Mouse (Mus musculus) left cerebral cortex, postnatal 4 days (tissue): ENCODE measurements around the gene Snx1. TPM values are rescaled to one million over a fixed set of nuclear protein-coding genes. Genes with fewer than 3 reads are reported as not detected.

Source experiments
- DNase-seq: peaks from one replicate; pipeline ENCODE4 v3.0.0-alpha.2; 2022
- intact Hi-C: fragments of 180-260 bp; cut with DNase I; formaldehyde crosslinking; loops from one replicate; pipeline ENCODE4 v1.15.1; 2025
- total RNA-seq, 2 experiments: library from RNA; stranded (reverse); gene quantifications; 2 replicates each; pipeline ENCODE4 v1.2.3; 2021

Gene Snx1
- total RNA-seq, 2 experiments from 2014 or later, result 48.9 to 50.0 TPM

GRCm38 (mm10) chr9:66091327-66092231 lies 34.8 kb downstream of the Snx1 start:
- intact Hi-C loops, result no loop called here
- no peak for DNase-seq

DNA sequence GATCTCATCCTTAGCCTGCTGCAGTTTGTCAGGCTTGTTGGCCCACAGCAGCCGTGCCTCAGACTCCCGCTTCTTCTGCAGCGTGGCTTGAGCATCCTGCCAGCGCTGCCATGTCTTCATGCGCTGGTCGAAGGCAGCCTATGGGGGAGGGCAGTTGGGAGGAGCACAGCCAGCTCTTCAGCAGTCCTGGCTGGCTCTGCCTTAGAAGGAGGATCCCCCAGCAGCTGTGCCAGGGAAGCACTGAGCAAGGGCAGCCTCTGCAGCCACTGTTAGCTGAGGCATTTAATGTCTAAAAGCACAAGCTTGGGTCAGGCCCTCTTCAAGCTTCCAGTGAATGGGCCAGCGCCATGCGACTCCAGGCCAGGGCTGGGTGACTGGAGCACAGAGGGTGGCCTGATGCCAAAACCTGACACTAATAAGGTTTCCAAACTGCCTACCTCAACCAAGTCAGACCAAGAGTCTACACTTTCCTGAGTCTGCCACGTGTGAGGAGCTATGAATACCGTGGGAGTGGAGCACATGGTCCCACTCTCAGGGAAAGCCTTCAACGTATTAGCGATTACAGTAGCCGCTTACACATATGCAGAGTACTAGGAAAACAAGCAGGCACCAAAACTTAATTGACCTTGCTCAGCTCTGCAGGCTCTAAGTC lies 35.7 kb downstream of the Snx1 start:
- peak; percentile 8 for DNase-seq
- intact Hi-C loops, result no loop called here

DNA sequence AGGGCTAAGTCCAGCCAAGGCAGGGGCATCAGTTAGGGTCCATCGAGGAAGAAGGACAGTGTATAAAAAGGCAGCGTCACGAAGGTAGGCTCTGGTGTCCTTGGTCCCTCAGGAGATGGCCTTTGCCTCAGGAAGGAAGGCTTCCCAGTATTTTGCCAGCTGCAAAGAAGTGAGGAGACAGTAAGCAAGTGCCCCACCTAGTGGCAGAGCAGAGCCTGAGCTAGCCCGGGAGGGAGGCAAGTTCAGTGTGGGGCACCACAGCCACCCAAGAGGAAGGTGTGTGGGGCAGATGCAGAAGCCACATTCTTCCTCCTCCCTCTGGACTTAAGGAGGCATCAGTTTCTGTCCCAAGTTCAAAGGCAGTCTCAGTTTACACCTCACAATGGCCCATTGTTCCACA lies 38.0 kb downstream of the Snx1 start:
- DNase-seq, result peak; percentile 63

DNA sequence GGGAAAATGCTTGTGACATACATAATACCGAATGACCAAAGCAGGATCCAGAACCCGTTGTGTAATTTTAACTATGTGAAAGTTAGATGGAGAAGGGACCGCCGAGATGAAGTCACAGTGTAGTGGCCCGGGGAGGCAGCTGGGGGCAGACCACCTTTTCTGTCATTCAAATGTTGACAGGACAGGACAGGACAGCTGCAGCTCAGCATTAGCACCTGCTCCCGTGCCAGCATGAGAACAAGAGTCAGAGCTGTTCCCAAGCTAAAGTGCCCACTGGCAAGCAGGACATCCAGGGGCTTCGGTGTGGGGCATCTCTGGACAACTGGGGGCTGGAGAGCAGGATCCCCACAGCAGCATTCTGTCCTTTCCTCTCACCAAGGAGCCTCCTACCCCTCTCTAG lies 39.3 kb downstream of the Snx1 start:
- intact Hi-C loops, result no loop called here

More for the DNA sequence above, 38.0 kb downstream of the Snx1 start:
- intact Hi-C loops, result no loop called here

GRCm38 (mm10) chr9:66084171-66084570 lies 42.2 kb downstream of the Snx1 start:
- DNase-seq, result peak; percentile 44
- intact Hi-C loops, result no loop called here

More for the DNA sequence above, 39.3 kb downstream of the Snx1 start:
- no peak for DNase-seq

DNA sequence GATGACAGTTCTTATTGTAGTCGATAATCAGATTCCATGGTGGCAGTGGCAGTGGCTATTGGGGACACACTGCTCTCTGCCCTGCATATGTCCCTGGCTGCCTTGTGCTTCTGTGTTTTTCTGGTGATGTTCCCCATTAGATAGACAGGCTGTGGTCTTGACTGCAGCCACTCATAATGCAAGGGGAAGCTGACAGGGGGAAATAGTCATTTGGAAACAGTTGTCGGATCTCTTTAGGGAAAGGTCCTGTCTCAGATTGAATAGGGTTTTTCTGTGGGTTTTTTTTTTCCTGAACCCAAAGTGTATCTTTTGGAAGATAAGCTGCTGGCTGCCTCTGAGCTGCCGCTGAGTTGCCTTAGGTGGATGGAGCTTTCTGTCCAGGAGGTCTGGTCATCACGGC lies 44.4 kb downstream of the Snx1 start:
- no peak for DNase-seq
- intact Hi-C loops, result no loop called here

GRCm38 (mm10) chr9:66080804-66081459 lies 45.5 kb downstream of the Snx1 start:
- intact Hi-C loops, result no loop called here
- no peak for DNase-seq

DNA sequence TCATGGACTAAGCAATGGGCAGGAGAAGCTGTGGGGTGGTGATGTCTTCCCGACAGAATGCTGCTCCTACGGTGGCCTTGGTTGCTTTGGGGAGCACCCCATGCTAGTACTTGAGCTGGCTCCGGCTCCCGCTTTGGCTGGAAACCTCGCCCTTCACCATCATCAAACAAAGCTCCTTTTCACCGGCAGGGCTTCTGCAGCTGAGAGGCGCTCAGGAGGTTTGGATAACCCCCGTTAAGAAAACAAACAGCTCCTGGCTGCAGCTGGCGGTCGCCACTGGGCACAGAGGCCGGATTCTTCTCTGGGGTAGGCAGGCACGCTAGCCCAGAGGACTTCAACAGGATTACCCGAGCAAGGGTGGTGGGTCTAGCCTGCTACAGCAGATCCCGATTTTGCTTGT lies 47.9 kb downstream of the Snx1 start:
- peak; percentile 24 for DNase-seq
- intact Hi-C loops, result no loop called here

DNA sequence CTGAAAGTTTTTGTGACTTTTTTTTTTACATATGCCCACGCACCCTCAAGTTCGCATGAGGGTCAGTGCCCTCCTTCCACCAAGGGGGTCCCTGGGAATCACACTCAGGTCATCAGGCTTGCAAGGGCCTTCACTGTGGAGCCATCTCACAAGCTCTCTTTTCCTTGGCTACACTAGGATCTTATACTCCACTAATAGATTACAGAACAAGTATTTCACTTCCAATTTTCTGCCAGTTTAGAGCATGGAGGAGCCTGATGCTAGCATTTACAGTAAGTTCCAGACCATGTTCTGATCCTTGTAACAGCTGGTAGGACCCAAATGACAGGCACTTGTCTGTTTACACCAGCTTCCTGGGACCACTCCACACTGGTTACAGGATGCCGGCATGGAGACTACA lies 48.3 kb downstream of the Snx1 start:
- intact Hi-C loops, result no loop called here
- no peak for DNase-seq

DNA sequence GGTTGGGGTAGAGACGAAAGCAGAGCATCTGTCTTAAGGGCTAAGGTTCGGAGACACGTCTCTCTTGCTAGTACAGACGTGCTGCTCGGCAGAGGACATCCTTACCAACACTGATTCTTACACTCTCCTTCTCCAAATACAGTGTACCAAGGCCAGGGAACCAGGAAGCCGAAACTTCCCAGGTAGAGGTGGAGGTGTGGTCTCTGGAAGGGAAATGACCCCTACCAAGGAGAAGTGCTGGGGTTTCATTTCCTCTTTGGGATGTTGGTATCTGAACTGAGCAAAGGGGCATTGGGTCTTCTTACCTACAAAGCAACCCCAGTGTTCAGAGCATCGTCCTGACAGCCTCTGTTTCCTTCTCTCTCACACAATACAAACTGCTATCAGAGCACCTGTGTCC lies 53.6 kb downstream of the Snx1 start:
- DNase-seq, result no peak
- intact Hi-C loops, result no loop called here

- intact Hi-C loops, result no loop called here
- DNase-seq, result no peak
These were observed 56.2 kb downstream of the Snx1 start for GRCm38 (mm10) chr9:66070151-66070550.

GRCm38 (mm10) chr9:66069583-66069982 lies 56.8 kb downstream of the Snx1 start, which contains the start of gene Snx22:
TSS of gene Snx22 (minus strand) at chr9:66069719.
- DNase-seq, result peak; percentile 76
- intact Hi-C loops, result no loop called here

GRCm38 (mm10) chr9:66068971-66069391 lies 57.4 kb downstream of the Snx1 start:
- intact Hi-C loops, result no loop called here
- peak; percentile 49 for DNase-seq

DNA sequence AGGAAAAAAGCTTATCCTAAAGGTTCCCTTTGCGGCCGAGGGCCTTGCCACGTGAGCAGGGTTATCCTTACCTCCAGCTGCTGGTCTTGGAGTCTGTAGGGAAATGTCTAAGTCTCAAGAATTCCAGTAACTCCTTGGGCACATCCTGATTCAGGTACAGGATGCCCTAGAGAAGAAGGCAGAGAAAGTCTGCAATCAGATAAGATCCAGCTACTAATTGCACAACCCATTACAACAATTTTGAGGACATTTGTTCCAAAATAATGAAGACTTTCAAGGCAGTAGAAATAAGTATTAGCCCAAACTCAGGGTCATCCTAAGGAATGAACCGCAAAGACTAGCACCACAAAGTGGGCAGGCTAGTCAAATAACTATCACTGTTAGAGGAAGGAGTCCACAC lies 58.3 kb downstream of the Snx1 start:
- no peak for DNase-seq
- intact Hi-C loops, result no loop called here

- intact Hi-C loops, result no loop called here
- DNase-seq, result peak; percentile 53
These were observed 58.8 kb downstream of the Snx1 start for GRCm38 (mm10) chr9:66067542-66067941.

GRCm38 (mm10) chr9:66066791-66067190 lies 59.6 kb downstream of the Snx1 start:
- DNase-seq, result no peak
- intact Hi-C loops, result no loop called here

- intact Hi-C loops, result no loop called here
- peak; percentile 19 for DNase-seq
These were observed 62.1 kb downstream of the Snx1 start for GRCm38 (mm10) chr9:66064316-66064715.

DNA sequence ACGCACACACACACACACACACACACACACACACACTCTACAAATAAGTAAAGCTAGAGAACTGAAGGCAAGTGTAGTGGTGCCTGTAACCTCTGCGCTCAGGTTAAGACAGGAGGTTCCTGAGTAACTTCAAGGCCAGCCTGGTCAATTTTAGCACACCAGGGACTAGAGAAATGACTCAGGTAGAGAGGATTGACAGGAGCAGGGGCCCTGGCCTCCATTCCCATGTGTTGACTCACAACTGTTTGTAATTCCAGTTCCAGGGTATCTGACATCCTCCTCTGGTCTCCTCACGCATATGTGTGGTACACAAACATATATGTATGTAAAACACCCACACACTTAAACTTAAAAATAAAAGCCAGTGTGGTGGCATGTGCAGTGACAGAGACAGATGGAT lies 62.9 kb downstream of the Snx1 start:
- DNase-seq, result no peak
- intact Hi-C loops, result no loop called here

GRCm38 (mm10) chr9:66061656-66062055 lies 64.7 kb downstream of the Snx1 start:
- intact Hi-C loops, result no loop called here
- peak; percentile 38 for DNase-seq

DNA sequence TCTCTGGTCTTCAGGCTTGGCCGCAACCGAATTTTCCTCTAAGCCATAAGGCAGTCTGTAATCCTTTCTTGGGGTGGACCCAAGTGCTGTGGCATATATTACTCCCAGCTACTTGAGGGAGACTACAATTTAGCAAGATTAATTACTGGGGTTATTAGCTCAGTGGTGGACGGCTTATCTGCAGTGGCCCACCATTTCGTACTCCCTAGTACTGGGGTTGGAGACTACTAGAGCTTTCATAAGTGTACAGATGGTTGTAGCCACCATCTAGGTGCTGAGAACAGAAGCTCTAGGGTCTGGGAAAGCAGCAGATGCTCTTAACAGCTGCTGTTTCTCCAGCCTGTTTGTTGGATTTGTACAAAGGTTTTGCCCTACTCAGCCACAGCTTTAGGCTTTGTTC lies 65.4 kb downstream of the Snx1 start:
- intact Hi-C loops, result no loop called here
- peak; percentile 12 for DNase-seq

DNA sequence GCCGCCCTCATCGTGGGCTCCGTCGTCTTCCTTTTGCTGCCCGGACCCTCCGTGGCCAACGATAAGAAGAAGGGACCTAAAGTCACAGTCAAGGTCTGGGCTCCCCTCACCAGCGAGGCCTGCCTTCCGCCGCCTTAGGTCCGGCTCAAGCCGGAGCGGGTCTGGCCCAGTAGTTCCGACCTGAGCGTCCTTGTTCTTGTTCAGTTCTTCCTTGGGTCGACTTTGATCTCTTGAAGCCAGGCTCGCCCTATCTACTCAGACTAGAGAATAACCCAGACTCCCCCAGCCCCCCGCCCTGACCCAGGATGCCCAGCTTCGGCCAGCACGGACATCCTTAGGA lies 66.1 kb downstream of the Snx1 start:
- intact Hi-C loops, result no loop called here
- DNase-seq, result no peak
